Mouse (Mus musculus): Measurements from ENCODE around the gene Cdh1. TPM values are rescaled to one million over a fixed set of nuclear protein-coding genes. Genes with fewer than 3 reads are reported as not detected.

Gene Cdh1
- polyA plus RNA-seq (2015; fragmentation: Nextera tagmentation; extraction: Ambion mirVana) = 0.22 and 1.8 TPM in 2 replicates

GRCm38 (mm10) chr8:106603131-106603819, at the start of gene Cdh1:
Gene Cdh1, plus strand, starts transcription at chr8:106603351.

GRCm38 (mm10) chr8:106573168-106573567, 30.0 kb upstream of the Cdh1 start, which contains the start of gene Gm10073:
Gene Gm10073, minus strand, starts transcription at chr8:106573461.

GRCm38 (mm10) chr8:106682971-106683668, 80.0 kb downstream of the Cdh1 start, which contains the start of gene Tango6:
Gene Tango6, plus strand, starts transcription at chr8:106683068.

Other genes starting within 250 kb of the Cdh1 start
- 7.1 and 7.8 TPM in 2 replicates for gene Zfp90, start 188.0 kb upstream of the Cdh1 start, polyA plus RNA-seq (2015; fragmentation: Nextera tagmentation; extraction: Ambion mirVana)
- gene 6030452D12Rik, start 102.8 kb upstream of the Cdh1 start, polyA plus RNA-seq (2015; fragmentation: Nextera tagmentation; extraction: Ambion mirVana) = not detected in 2 replicates
- gene Cdh3, start 92.5 kb upstream of the Cdh1 start, polyA plus RNA-seq (2015; fragmentation: Nextera tagmentation; extraction: Ambion mirVana) = 0.24 and 0.76 TPM in 2 replicates
- gene Gm10073, start 29.9 kb upstream of the Cdh1 start, polyA plus RNA-seq (2015; fragmentation: Nextera tagmentation; extraction: Ambion mirVana) = 5.5 and 8.3 TPM in 2 replicates
- gene Tango6, start 79.7 kb downstream of the Cdh1 start, polyA plus RNA-seq (2015; fragmentation: Nextera tagmentation; extraction: Ambion mirVana) = 3.4 and 3.7 TPM in 2 replicates